In the genomic region with DNA sequence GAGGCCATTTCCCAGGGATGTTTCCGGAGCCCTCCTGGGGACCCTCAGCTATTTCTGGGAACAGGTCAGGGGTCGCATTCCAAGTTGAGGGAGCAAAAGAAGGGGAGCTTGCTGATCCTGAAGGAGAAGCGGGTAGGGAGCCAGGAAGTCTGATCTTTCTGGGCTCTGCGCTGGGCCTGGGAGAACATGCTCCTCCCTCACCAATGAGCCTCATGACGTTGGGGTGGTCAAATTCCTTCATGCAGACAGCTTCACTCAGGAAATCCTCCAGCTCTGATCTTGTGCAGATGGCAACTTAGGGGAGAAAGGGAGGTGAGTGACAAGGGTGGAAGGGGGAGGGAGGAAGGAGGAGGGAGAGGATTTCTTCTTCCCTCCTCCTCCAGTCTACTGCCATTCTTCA, we compare ENCODE assay signal across 12 mouse cellular contexts. TPM values are rescaled to one million over a fixed set of nuclear protein-coding genes. Genes with fewer than 3 reads are reported as not detected.
DNase-seq lines count a peak whose midpoint lies in the region; ATAC-seq and TF ChIP-seq lines count a peak whose summit lies in the region.
"Had no signal": no experiment of that assay in that cellular context is flagged by ENCODE, and none has a peak within 500 bp of the region (broad histone marks: within the 10 kb centered on the region; RNA-seq: fewer than 3 reads in every experiment).

No protein-coding gene starts in this region.

- no peaks in the 10 kb centered on the region for H3K9me3 ChIP-seq in heart, embryonic 12.5 days (replicated peaks)
- H3K9me3 ChIP-seq in heart, embryonic 16.5 days (replicated peaks; ENCODE audit: control insufficient read depth, low read length) = no peaks in the 10 kb centered on the region
- H3K9me3 ChIP-seq: midbrain, embryonic 15.5 days had no signal

- TF ChIP-seq POLR2A in brain, embryonic 14.5 days (IDR thresholded peaks at IDR 0.05; ENCODE audit: borderline replicate concordance, extremely low read depth, insufficient read depth, insufficient read length, poor library complexity, severe bottlenecking) = no peak

- peak overlapping the region; percentile 62 for H3K27ac ChIP-seq in heart, embryonic 12.5 days (ENCODE audit: poor library complexity, severe bottlenecking)
- peak overlapping the region; percentile 17 for H3K27ac ChIP-seq in heart, embryonic 16.5 days (ENCODE audit: low read length)
- H3K27ac ChIP-seq: embryonic facial prominence, embryonic 13.5 days; hindbrain, postnatal 0 days; midbrain, embryonic 15.5 days had no signal

- DNase-seq in heart, postnatal 36 days = no peak
- DNase-seq in brain, embryonic 14.5 days (ENCODE audit: low read depth) = peak; percentile 11
- DNase-seq in kidney, postnatal 25 days = peak; percentile 43 to 66
- DNase-seq in cerebellum, adult 8-10 months = no peak
- no peak for DNase-seq in left cerebral cortex, postnatal 14 days (ENCODE audit: low spot score in 2 of 2)

- TF ChIP-seq CTCF in brain, embryonic 14.5 days (IDR thresholded peaks at IDR 0.05; ENCODE audit: borderline replicate concordance, extremely low read depth, insufficient read depth, insufficient read length) = no peak

- peak; percentile 43 for ATAC-seq in heart, embryonic 12.5 days (ENCODE audit: insufficient number of reproducible peaks, low FRiP score)
- peak; percentile 20; the same call in 1 of the 2 replicates for ATAC-seq in heart, embryonic 16.5 days (replicated peaks; ENCODE audit: extremely low read depth, insufficient read depth, low FRiP score)
- no peak for ATAC-seq in megakaryocyte, adult 5-6 weeks (ENCODE audit: poor library complexity, severe bottlenecking)
- ATAC-seq: CD4-positive, CD25-positive, alpha-beta regulatory T cell, adult 4 months; hindbrain, postnatal 0 days; midbrain, embryonic 15.5 days had no signal

- WGBS in heart, embryonic 12.5 days = 28% methylated on average over 5 of the region's 5 CpGs
- WGBS in heart, embryonic 16.5 days = 34% methylated on average over 5 of the region's 5 CpGs

- no peaks in the 10 kb centered on the region for H3K27me3 ChIP-seq in heart, embryonic 12.5 days (replicated peaks)
- H3K27me3 ChIP-seq in heart, embryonic 16.5 days (ENCODE audit: control insufficient read depth, insufficient read depth, low read length) = no peaks in the 10 kb centered on the region
- H3K27me3 ChIP-seq: embryonic facial prominence, embryonic 13.5 days; midbrain, embryonic 15.5 days had no signal

- H3K4me2 ChIP-seq in heart, embryonic 12.5 days = no peak overlapping the region
- no peak overlapping the region for H3K4me2 ChIP-seq in heart, embryonic 16.5 days (ENCODE audit: low read depth, low read length)
- H3K4me2 ChIP-seq: embryonic facial prominence, embryonic 13.5 days; midbrain, embryonic 15.5 days had no signal

- no peak overlapping the region for H3K9ac ChIP-seq in heart, embryonic 12.5 days
- no peak overlapping the region for H3K9ac ChIP-seq in heart, embryonic 16.5 days (ENCODE audit: low read length)
- H3K9ac ChIP-seq: embryonic facial prominence, embryonic 13.5 days; midbrain, embryonic 15.5 days had no signal

- H3K4me3 ChIP-seq in heart, embryonic 12.5 days = no peak overlapping the region
- H3K4me3 ChIP-seq in heart, embryonic 16.5 days (ENCODE audit: low read length) = no peak overlapping the region
- H3K4me3 ChIP-seq: embryonic facial prominence, embryonic 13.5 days; midbrain, embryonic 15.5 days had no signal

- H3K36me3 ChIP-seq in heart, embryonic 12.5 days = peaks cover 82% of the 10 kb centered on the region
- peaks cover 16% of the 10 kb centered on the region for H3K36me3 ChIP-seq in heart, embryonic 16.5 days (ENCODE audit: control insufficient read depth, insufficient read depth)
- H3K36me3 ChIP-seq: midbrain, embryonic 15.5 days had no signal

- intact Hi-C loops in heart, postnatal 36 days (cut with DNase I) = loop anchor here (2.0 kb wide), 1 partner anchor 15 kb away; no protein-coding TSS in a partner anchor
- intact Hi-C loops in left cerebral cortex, postnatal 14 days (cut with DNase I) = no loop called here

- peaks cover 15% of the 10 kb centered on the region for H3K4me1 ChIP-seq in heart, embryonic 12.5 days (replicated peaks)
- H3K4me1 ChIP-seq in heart, embryonic 16.5 days (ENCODE audit: control insufficient read depth, insufficient read depth, low read length) = peaks cover 2% of the 10 kb centered on the region; the same call in 1 of the 2 replicates
- H3K4me1 ChIP-seq: embryonic facial prominence, embryonic 13.5 days; midbrain, embryonic 15.5 days had no signal

RNA-seq across cellular contexts. Expression of a gene that starts 9.7 kb away (rescaled TPM):
- 57.0 and 60.9 TPM in 2 replicates for polyA plus RNA-seq in heart, embryonic 12.5 days (2016; fragmentation: Nextera tagmentation; extraction: Ambion mirVana)
- 10 to 100 TPM; 78.4 to 82.7 TPM for total RNA-seq in heart, postnatal 36 days (2021)
- 34.7 and 70.2 TPM in 2 replicates for polyA plus RNA-seq in brain, embryonic 14.5 days (2012; rRNA removed)
- 32.3 and 34.4 TPM in 2 replicates for polyA plus RNA-seq in heart, embryonic 16.5 days (2015; fragmentation: Nextera tagmentation; extraction: Ambion mirVana)
- 134 and 143 TPM in 2 replicates for total RNA-seq in megakaryocyte, adult 5-6 weeks (2015)
- total RNA-seq in megakaryocyte, adult 5-6 weeks (2017) = 121 and 148 TPM in 2 replicates
- total RNA-seq in left cerebral cortex, postnatal 14 days (2021) = 100 to 1,000 TPM; 102 to 103 TPM

RNA-seq across cellular contexts. Expression of a gene that starts 24.3 kb away (rescaled TPM):
- 60.6 and 61.8 TPM in 2 replicates for polyA plus RNA-seq in heart, embryonic 12.5 days (2016; fragmentation: Nextera tagmentation; extraction: Ambion mirVana)
- 10 to 100 TPM; 81.0 to 94.8 TPM for total RNA-seq in heart, postnatal 36 days (2021)
- polyA plus RNA-seq in brain, embryonic 14.5 days (2012; rRNA removed) = 14.3 and 18.8 TPM in 2 replicates
- polyA plus RNA-seq in heart, embryonic 16.5 days (2015; fragmentation: Nextera tagmentation; extraction: Ambion mirVana) = 44.5 and 45.1 TPM in 2 replicates
- 7.7 and 8.0 TPM in 2 replicates for total RNA-seq in megakaryocyte, adult 5-6 weeks (2015)
- 5.7 and 7.6 TPM in 2 replicates for total RNA-seq in megakaryocyte, adult 5-6 weeks (2017)
- 10 to 100 TPM; 35.9 to 38.8 TPM for total RNA-seq in left cerebral cortex, postnatal 14 days (2021)

RNA-seq across cellular contexts. Expression of a gene that starts 45.3 kb away (rescaled TPM):
- polyA plus RNA-seq in heart, embryonic 12.5 days (2016; fragmentation: Nextera tagmentation; extraction: Ambion mirVana) = 24.6 and 25.9 TPM in 2 replicates
- total RNA-seq in heart, postnatal 36 days (2021) = 10 to 100 TPM; 55.0 to 55.8 TPM
- polyA plus RNA-seq in brain, embryonic 14.5 days (2012; rRNA removed) = 80.5 and 84.4 TPM in 2 replicates
- polyA plus RNA-seq in heart, embryonic 16.5 days (2015; fragmentation: Nextera tagmentation; extraction: Ambion mirVana) = 19.9 and 23.0 TPM in 2 replicates
- total RNA-seq in megakaryocyte, adult 5-6 weeks (2015) = 30.5 and 30.9 TPM in 2 replicates
- total RNA-seq in megakaryocyte, adult 5-6 weeks (2017) = 18.3 and 22.9 TPM in 2 replicates
- 10 to 100 TPM; 56.2 to 56.7 TPM for total RNA-seq in left cerebral cortex, postnatal 14 days (2021)

RNA-seq across cellular contexts. Expression of a gene that starts 52.5 kb away (rescaled TPM):
- polyA plus RNA-seq in heart, embryonic 12.5 days (2016; fragmentation: Nextera tagmentation; extraction: Ambion mirVana) = 2.7 and 3.1 TPM in 2 replicates
- 10 to 100 TPM in 1 of 2 experiments, 1 to 10 TPM in 1; 4.4 to 10.1 TPM for total RNA-seq in heart, postnatal 36 days (2021)
- polyA plus RNA-seq in brain, embryonic 14.5 days (2012; rRNA removed) = 1.7 and 2.0 TPM in 2 replicates
- polyA plus RNA-seq in heart, embryonic 16.5 days (2015; fragmentation: Nextera tagmentation; extraction: Ambion mirVana) = 5.4 and 5.8 TPM in 2 replicates
- total RNA-seq in megakaryocyte, adult 5-6 weeks (2015) = 0.21 TPM in 1 of 2 replicates, not detected in the other
- total RNA-seq in megakaryocyte, adult 5-6 weeks (2017) = not detected in 2 replicates
- 1 to 10 TPM; 3.5 to 4.6 TPM for total RNA-seq in left cerebral cortex, postnatal 14 days (2021)

Comparison
In these comparisons a context has a peak if more than half of its experiments do, and no peak if none do; other contexts are left out.
1. DNase-seq: peak in brain, embryonic 14.5 days (single experiment) and kidney, postnatal 25 days (2 of 2); none in heart, postnatal 36 days (0 of 2), cerebellum, adult 8-10 months (single experiment) and left cerebral cortex, postnatal 14 days (0 of 2).
2. RNA of a gene that starts 24.3 kb away (total RNA-seq): 81.0 to 94.8 TPM in heart, postnatal 36 days and 35.9 to 38.8 TPM in left cerebral cortex, postnatal 14 days; 5.7 to 8.0 TPM in megakaryocyte, adult 5-6 weeks; every median in the first group is over 4 times any median in the second.